Mouse (Mus musculus): ENCODE measurements around the gene Rtkn2.

- TF ChIP-seq CEBPB (IDR thresholded peaks at IDR 0.05; ENCODE audit: low read depth) (no peak), CTCF (IDR thresholded peaks at IDR 0.05; ENCODE audit: control insufficient read depth, insufficient read depth, insufficient read length) (no peak), MAX (IDR thresholded peaks at IDR 0.05) (no peak), USF1 (IDR thresholded peaks at IDR 0.05; ENCODE audit: low read depth) (no peak), MYOD1 (IDR thresholded peaks at IDR 0.05; ENCODE audit: control insufficient read depth, insufficient read length, low read depth) (no peak), MYOG (IDR thresholded peaks at IDR 0.05; ENCODE audit: control insufficient read depth, extremely low read depth, insufficient read length) (no peak), FOSL1 (IDR thresholded peaks at IDR 0.05; ENCODE audit: insufficient read depth, low read length, poor library complexity, severe bottlenecking) (no peak)
These were observed 124.6 kb downstream of the Rtkn2 start for GRCm38 (mm10) chr10:68103988-68104387.

Data from C2C12 (cell line).